Mouse (Mus musculus): ENCODE data around the gene Spdye4c. TPM values are rescaled to one million over a fixed set of nuclear protein-coding genes. Genes with fewer than 3 reads are reported as not detected.

Spdye4c gene
- polyA plus RNA-seq (2012; rRNA removed) = not detected in 2 replicates

DNA sequence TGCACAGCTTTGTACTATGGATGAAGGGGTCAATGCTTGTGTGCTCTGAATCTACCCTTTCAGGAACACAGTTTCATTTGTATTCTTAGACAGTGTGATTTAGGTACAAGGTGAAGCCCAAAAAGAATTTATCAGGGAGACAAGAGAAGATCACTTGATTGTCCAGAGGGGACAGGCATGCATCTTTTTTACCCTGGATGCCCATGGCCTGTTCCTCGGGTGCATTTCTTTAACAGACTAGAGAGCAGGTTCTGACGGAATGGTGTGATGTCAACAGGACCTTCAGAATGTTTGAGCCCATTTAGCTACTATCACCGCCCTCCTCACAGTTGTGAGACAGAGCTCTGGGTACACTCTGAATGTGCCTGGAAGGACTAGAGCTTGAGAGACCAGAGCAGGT is at the start of gene Spdye4c:
TSS of gene Spdye4c (plus strand) at position 301 of the 400 bp plus-strand sequence.
- DNase-seq (ENCODE audit: low read depth, low spot score) = no peak
- WGBS = 89% methylated on average over 3 of the region's 3 CpGs

GRCm38 (mm10) chr2:128543495-128543894 is 47.5 kb upstream of the Spdye4c start:
- no peak for DNase-seq (ENCODE audit: low read depth, low spot score)
- WGBS = 67% methylated on average over 8 of the region's 8 CpGs

DNA sequence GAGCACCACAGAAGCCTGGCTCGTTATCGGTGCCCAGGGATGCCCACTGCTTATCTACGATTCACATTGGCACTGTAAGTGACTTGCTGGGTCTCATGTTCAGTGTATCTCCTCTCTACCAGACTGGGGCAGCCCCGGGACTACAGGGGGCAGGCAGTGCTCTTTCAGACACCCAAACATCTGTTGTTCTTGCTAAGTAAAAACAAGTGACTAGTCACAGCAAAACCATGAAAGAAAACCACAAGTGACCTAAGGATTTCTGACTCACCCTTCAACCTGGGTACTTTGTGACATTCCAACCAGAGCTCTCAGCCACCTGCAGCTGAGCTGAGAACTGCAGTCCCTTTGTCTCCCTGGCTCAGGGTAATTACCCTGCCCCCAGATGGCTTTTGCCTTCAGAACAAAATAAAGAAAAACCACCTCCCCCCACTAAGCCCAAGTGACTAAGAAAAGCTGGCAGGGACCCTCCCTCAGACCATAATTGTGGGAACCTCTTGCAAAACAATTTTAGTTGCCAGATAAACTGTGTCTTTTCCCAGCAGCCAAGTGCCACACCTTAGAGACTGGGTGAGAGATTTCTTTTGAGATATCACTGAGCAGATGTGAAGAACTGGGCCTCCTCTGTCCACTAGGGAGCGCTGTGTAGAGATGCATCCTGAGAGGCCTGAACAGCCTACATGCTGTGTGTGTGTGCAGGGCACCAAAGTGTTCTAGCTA is 46.4 kb upstream of the Spdye4c start:
- 49% methylated on average over 5 of the region's 5 CpGs for WGBS
- DNase-seq (ENCODE audit: low read depth, low spot score) = no peak

GRCm38 (mm10) chr2:128545447-128545846 is 45.6 kb upstream of the Spdye4c start:
- WGBS = 81% methylated on average over 7 of the region's 7 CpGs
- no peak for DNase-seq (ENCODE audit: low read depth, low spot score)

DNA sequence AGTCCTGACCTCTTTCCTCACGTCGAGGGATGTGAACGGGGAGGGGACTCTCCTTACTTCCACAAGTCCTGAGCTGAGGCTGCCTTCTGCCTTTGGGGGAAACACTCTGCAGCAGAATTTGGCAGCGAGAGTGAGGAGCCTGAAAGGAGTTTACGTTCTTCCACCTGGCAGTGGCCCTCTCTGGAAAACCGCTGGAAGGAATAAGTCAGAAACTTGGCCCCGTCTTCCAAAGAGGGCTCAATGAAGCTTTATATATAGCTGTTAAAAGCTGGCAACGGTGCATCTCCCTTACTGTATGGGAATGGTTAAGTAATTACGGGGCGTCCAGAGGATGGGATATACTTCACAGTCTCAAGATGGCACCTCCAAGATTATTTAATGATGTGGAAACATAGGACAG is 43.9 kb upstream of the Spdye4c start:
- 70% methylated on average over 10 of the region's 10 CpGs for WGBS
- no peak for DNase-seq (ENCODE audit: low read depth, low spot score)

- DNase-seq (ENCODE audit: low read depth, low spot score) = no peak
- 51% methylated on average over 2 of the region's 2 CpGs for WGBS
Observed at GRCm38 (mm10) chr2:128548262-128548661, 42.7 kb upstream of the Spdye4c start.

DNA sequence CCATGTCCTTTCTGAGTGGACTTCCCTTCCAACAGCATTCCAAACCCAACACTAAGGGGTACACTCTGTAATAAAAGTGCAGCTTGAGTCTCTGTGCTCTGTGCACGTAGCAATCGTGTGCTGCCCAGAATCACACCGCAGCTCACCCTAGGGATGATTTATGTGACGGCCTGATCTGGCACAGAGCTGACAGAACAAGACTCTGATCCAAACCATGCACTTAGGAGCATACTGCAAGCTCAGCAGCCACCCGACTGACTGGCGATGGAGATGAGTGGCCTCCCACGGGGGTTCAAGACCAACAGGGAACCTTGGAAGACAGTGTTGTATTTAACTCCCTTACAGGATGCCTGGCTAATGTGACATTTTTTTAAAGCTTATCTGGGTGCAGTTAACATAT is 41.4 kb upstream of the Spdye4c start:
- 32% methylated on average over 7 of the region's 7 CpGs for WGBS
- no peak for DNase-seq (ENCODE audit: low read depth, low spot score)

- WGBS = 45% methylated on average over 6 of the region's 6 CpGs
- no peak for DNase-seq (ENCODE audit: low read depth, low spot score)
Observed at GRCm38 (mm10) chr2:128549963-128550362, 41.0 kb upstream of the Spdye4c start.

DNA sequence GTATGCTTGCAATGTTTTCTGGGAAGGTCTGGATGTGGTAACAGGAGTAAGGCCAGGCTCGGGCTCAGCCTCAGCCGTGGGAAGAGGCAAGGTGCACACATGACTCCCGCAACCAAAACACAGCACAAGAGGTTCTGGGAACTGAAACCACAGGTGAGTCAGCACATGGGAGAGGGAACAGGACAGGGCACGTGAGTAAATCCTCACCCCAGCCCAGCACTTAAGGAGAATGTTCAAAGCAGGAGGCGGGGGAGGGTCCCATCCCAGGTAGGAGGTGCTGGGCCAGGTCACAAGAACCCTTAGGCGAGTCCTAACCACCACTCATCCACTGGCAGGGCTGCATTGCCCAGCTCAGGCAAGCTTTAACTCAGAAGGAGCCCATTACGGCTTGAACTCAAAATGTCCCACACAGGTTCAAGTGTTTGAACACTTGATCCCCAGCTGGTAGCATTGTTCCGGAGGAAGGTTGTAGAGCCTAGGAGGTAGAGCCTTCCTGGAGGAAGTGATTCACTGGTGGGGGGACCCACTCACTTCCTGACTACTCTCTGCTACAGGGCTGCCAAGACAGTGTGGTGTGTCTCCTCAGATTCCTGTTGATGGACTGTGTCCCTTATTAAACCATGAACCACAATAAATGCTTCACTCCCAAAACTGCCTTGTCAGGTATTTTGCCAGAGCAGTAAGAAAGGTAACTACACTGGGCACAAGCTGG is 38.8 kb upstream of the Spdye4c start:
- 73% methylated on average over 8 of the region's 8 CpGs for WGBS
- DNase-seq (ENCODE audit: low read depth, low spot score) = no peak

DNA sequence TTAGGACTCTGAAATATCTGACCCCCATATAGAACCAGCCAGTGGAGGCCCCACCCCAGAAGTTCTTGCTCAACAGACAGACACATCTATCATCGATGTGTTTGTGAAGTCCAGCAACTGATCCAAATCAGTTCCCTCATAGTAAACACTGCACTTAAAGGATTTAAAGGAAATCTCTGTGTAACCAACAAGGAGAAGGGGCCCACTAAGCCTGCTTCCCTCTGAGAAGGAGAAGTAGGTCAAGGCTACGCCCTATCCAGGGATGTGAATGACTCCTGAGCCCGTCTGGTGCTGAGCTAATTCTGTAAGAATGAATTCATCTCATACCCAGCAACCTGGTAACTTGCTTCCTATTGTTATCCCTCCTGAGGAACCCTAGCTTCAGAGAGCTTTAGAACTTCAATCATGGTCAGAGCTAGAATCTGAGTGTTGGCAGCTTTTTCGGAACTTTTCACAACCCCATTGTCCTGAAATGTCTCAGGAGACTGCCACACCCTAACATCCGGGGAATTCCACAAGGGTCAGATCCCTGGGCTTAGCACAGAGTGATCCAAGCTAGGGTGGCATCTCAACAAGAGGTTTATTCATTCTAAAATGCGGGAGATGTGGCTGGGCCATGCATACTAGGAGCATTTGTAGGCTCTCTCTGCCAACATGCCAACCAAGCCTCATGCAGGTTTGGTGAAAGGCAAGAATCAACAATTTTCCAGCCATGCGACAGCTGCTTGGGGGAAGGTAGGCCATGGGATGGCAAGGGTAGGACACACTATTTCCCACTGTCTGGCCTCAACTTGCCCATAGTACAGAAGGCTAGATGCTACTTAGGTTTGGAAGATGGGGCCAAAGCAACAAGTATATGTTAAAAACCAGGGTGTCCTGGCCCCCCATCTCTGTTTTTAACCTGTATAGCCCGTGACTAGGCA is 38.0 kb upstream of the Spdye4c start:
- WGBS = 64% methylated on average over 8 of the region's 8 CpGs
- no peak for DNase-seq (ENCODE audit: low read depth, low spot score)

GRCm38 (mm10) chr2:128555082-128555481 is 35.9 kb upstream of the Spdye4c start:
- 93% methylated on average over 9 of the region's 9 CpGs for WGBS
- no peak for DNase-seq (ENCODE audit: low read depth, low spot score)

GRCm38 (mm10) chr2:128564195-128564594 is 26.8 kb upstream of the Spdye4c start:
- 93% methylated on average over 3 of the region's 3 CpGs for WGBS
- no peak for DNase-seq (ENCODE audit: low read depth, low spot score)

DNA sequence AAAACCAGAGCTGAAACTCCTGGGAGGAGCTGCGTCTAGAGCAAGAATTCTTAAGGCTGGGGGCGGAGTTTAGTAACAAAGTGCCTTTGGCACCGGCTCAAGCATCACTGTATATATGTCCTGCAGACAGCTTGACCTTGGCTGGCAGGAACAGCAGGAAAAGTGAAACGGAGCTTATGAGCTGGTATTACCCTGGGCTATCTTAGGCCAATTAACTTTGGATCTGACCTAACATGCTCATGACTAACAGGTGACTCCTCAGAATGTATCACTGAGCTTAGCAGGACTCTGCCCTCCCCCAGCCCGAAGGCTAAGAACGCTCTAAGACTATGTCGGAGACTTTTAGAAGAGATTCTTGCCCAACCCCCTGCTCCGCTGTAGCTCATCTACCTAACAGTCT is 25.1 kb upstream of the Spdye4c start:
- no peak for DNase-seq (ENCODE audit: low read depth, low spot score)
- WGBS = 49% methylated on average over 8 of the region's 8 CpGs

- 66% methylated on average over 10 of the region's 10 CpGs for WGBS
- DNase-seq (ENCODE audit: low read depth, low spot score) = no peak
Observed at GRCm38 (mm10) chr2:128566304-128567147, 24.5 kb upstream of the Spdye4c start.

DNA sequence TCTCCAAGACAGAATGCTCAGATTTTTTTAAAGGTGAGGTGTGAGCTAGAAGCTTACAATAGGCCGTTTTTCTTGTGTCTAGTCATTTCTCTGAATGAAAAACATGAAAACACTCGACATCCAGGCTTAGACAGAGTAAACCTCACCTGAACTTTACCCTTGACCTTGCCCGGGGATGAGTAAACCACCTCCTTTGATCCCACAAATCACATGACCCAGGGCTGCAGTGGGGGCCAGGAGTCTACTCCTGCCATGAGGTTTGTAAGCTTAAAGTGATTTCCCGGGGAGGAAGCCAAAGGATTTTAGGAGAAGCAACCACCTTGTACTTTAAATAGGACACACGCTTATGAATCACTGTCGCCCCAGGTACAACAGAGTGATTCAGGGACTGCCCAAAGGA is 23.0 kb upstream of the Spdye4c start:
- no peak for DNase-seq (ENCODE audit: low read depth, low spot score)
- 58% methylated on average over 6 of the region's 6 CpGs for WGBS

DNA sequence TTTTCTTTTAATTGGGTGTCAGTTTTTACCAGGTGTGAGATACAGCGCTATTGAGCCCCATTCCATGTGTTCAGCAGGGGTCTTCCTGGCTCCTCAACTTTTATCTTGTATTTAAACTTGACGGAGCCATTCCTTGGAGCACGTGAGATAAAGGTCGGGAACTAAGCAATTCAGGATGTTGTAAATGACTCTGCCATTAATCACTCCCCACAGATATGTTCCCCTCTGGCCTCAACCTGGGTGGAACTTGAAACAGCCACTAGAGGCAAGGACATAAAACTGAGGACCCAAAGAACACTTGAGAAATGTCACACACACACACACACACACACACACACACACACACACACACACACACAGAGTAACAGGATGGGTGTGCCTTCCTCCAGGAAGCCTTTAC is 22.5 kb upstream of the Spdye4c start:
- WGBS = 52% methylated on average over 4 of the region's 4 CpGs

DNA sequence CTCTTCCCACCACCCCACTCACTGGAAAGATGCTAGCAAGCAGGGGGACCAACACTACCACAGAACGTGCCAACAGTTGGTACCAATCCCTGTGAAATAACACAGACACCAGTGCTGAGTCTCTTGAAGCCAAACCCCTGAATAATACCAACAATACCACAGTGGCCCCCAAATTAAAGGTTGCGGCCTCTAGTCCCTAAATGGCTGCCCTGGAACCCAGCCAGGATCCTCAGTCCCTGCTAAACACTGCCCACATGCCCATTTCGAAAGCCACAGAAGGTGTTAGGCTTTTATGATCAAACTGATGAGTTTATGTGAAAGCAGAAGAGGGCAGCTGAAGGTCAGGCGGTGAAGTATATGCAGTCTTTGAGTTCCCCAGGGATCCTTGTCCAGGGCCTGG is 20.0 kb upstream of the Spdye4c start:
- WGBS = 73% methylated on average over 4 of the region's 4 CpGs
- no peak for DNase-seq (ENCODE audit: low read depth, low spot score)

More for the DNA sequence above, 22.5 kb upstream of the Spdye4c start:
- DNase-seq (ENCODE audit: low read depth, low spot score) = no peak

DNA sequence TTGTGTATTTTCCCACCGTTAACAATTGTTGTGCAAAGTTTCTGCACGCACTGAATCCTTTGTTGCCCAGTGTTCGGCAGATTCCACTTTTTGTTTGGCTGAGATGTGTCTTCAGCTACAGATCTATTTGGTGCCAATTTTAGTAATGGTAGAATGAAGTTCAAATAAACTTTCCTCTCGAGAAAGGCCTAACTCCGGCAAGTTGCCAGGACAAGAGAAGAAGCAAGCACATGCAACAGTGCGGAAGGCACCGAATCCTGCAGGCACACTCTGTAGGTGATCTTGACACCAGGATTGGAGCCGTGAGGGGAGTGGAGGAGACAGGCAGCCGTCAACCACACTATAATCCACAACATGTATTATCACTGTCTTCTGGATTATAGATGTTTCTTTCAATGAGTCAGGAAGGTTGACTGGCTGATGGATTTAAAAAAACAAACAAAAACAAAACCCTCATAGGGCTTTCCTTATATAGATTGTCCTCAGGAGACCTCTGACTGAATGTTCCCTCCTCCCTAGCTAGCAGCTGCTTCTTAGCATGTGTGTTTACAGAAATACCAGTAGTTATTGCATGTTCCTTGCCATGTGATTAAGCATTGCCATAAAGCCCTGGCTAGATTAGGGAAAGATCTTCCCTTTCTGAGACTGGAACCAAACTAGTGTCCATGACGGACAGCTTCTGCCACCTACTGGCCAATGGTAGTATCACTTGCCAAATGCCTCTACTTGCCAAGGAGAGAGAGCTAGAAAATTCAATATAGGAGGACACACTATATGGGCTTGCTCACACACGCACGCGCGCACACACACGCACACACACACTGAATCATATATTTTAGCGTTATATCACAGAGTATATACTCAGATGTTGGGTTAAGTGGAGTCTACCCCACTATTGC is 18.0 kb upstream of the Spdye4c start:
- peak; percentile 38 for DNase-seq (ENCODE audit: low read depth, low spot score)
- 31% methylated on average over 16 of the region's 16 CpGs for WGBS
